Mouse (Mus musculus): ENCODE data around the gene Gpr182.

DNA sequence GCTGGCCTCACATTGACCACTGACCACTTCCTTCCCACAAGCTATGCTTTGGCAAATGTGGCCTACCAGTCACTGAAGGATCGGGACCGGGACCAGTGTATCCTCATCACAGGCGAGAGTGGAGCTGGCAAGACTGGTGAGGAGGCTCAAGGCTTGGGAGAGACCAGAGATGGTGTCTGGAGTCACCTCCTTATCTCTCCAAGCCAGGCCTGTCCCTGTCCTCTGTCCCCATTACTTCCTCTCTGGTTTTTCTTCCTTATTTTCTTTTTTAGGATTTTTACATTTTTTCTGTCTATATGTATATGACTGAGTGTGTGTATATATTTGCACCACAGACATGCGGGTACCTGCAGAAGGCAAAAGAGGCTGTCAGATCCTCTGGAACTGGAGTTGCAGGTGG, 45.7 kb downstream of the Gpr182 start:
- TF ChIP-seq CTCF (conservative IDR thresholded peaks at IDR 0.05; ENCODE audit: low read length) (no peak), POU5F1 (IDR thresholded peaks at IDR 0.05; ENCODE audit: borderline replicate concordance, low read length) (no peak), NANOG (IDR thresholded peaks at IDR 0.05; ENCODE audit: borderline replicate concordance, low read length) (no peak)

Measured in E14TG2a.4 (cell line).